Mouse (Mus musculus) neural tube, embryonic 11.5 days (tissue): ENCODE results near the gene Ficd. TPM values are rescaled to one million over a fixed set of nuclear protein-coding genes. Genes with fewer than 3 reads are reported as not detected.

Experiments used
- ATAC-seq: fragments of 200-750 bp; cut with Nextera tagmentation; 2 replicates; pipeline ENCODE4 v1.8.0; 2017; ENCODE audit warnings: moderate number of reproducible peaks, mild to moderate bottlenecking, moderate TSS enrichment, moderate library complexity; ENCODE audit not compliant: insufficient read depth, low FRiP score, low TSS enrichment
- DNase-seq: peaks from one replicate; pipeline ENCODE4 v3.0.0-alpha.2; 2015; ENCODE audit warnings: low spot score
- H3K27ac ChIP-seq: fragments of 300-500 bp; sonication (generic); 2 replicates; pipeline ENCODE4 v1.5.1; 2014; ENCODE audit warnings: low read depth, mild to moderate bottlenecking, low read length
- H3K27me3 ChIP-seq: fragments of 300-500 bp; sonication (generic); 2 replicates; pipeline ENCODE4 v1.6.1; 2014; ENCODE audit warnings: mild to moderate bottlenecking, low read length, mixed read lengths; ENCODE audit not compliant: control insufficient read depth, insufficient read depth
- H3K36me3 ChIP-seq: fragments of 300-500 bp; sonication (generic); 2 replicates; pipeline ENCODE4 v1.6.1; 2014; ENCODE audit warnings: mild to moderate bottlenecking, low read length, moderate library complexity, mixed read lengths; ENCODE audit not compliant: control insufficient read depth, insufficient read depth
- H3K4me1 ChIP-seq: fragments of 300-500 bp; sonication (generic); 2 replicates; pipeline ENCODE4 v1.6.1; 2014; ENCODE audit warnings: low read length, mixed read lengths; ENCODE audit not compliant: control insufficient read depth, insufficient read depth
- H3K4me2 ChIP-seq: fragments of 300-500 bp; sonication (generic); 2 replicates; pipeline ENCODE4 v1.6.1; 2014; ENCODE audit warnings: low read depth, mild to moderate bottlenecking, moderate library complexity
- H3K4me3 ChIP-seq: fragments of 300-500 bp; sonication (generic); 2 replicates; pipeline ENCODE4 v1.5.1; 2014; ENCODE audit warnings: low read depth, low read length
- H3K9ac ChIP-seq: fragments of 300-500 bp; sonication (generic); 2 replicates; pipeline ENCODE4 v1.6.1; 2014; ENCODE audit warnings: mild to moderate bottlenecking, low read length
- H3K9me3 ChIP-seq: fragments of 300-500 bp; sonication (generic); 2 replicates; pipeline ENCODE4 v1.6.1; 2016; ENCODE audit warnings: low read length; ENCODE audit not compliant: control insufficient read depth
- WGBS: fragments of 180-500 bp; shearing (Covaris S2); extraction: QIAGEN DNeasy Blood & Tissue Kit; methylation state at CpG from one replicate; pipeline ENCODE4 v1.1.7; 2014; 5-methylcytosine and 5-hydroxymethylcytosine counted together
- polyA plus RNA-seq: library from polyadenylated mRNA; unstranded; fragments of >200 nt; fragmentation: Nextera tagmentation; extraction: Ambion mirVana; gene quantifications from 2 replicates; pipeline ENCODE4 v1.2.1, GENCODE M21; 2014

Ficd gene
- polyA plus RNA-seq, 1 experiment from 2014 or later, result 4.7 TPM

- 5% methylated on average over 10 of the region's 10 CpGs for WGBS
- ATAC-seq, result 0 out of 2 replicates have a peak, but pooled peaks have one; percentile 13
Observed at GRCm38 (mm10) chr5:113736113-113736502, 505 bp downstream of the Ficd start.

GRCm38 (mm10) chr5:113736522-113737164 lies 1.0 kb downstream of the Ficd start:
- Histone ChIP-seq H3K4me3 (peak overlapping the region; percentile 60), H3K36me3 (peaks cover 9% of the 10 kb centered on the region), H3K4me2 (peak overlapping the region; percentile 78), H3K4me1 (peaks cover 12% of the 10 kb centered on the region; the same call in 1 of the 2 replicates), H3K27me3 (no peaks in the 10 kb centered on the region), H3K9me3 (no peaks in the 10 kb centered on the region), H3K9ac (peak overlapping the region; percentile 78), H3K27ac (no peak overlapping the region)
- ATAC-seq (no peak), DNase-seq (no peak)
- 45% methylated on average over 15 of the region's 15 CpGs for WGBS

More at GRCm38 (mm10) chr5:113736113-113736502, 505 bp downstream of the Ficd start:
- no peaks in the 10 kb centered on the region for H3K9me3 ChIP-seq
- H3K4me2 ChIP-seq, result peak overlapping the region; percentile 78
- peak overlapping the region; percentile 60 for H3K4me3 ChIP-seq
- peaks cover 8% of the 10 kb centered on the region for H3K36me3 ChIP-seq
- peak overlapping the region; percentile 78 for H3K9ac ChIP-seq
- peak overlapping the region; percentile 94 for H3K27ac ChIP-seq
- H3K4me1 ChIP-seq, result peaks cover 12% of the 10 kb centered on the region; the same call in 1 of the 2 replicates
- H3K27me3 ChIP-seq, result no peaks in the 10 kb centered on the region
- no peak for DNase-seq

- Histone ChIP-seq H3K27ac (no peak overlapping the region), H3K4me2 (no peak overlapping the region), H3K9me3 (no peaks in the 10 kb centered on the region), H3K27me3 (no peaks in the 10 kb centered on the region), H3K9ac (no peak overlapping the region; the same call in 1 of the 2 replicates), H3K4me3 (no peak overlapping the region), H3K36me3 (peaks cover 17% of the 10 kb centered on the region), H3K4me1 (peaks cover 12% of the 10 kb centered on the region; the same call in 1 of the 2 replicates)
- 89% methylated on average over 11 of the region's 11 CpGs for WGBS
- DNase-seq (no peak), ATAC-seq (no peak)
Observed at GRCm38 (mm10) chr5:113737607-113738237, 2.1 kb downstream of the Ficd start.

- no peak overlapping the region for H3K27ac ChIP-seq
- H3K4me1 ChIP-seq, result no peaks in the 10 kb centered on the region
- no peak overlapping the region for H3K4me3 ChIP-seq
- WGBS, result 93% methylated on average over 5 of the region's 5 CpGs
- ATAC-seq (no peak), DNase-seq (no peak)
- no peaks in the 10 kb centered on the region for H3K27me3 ChIP-seq
- peaks cover 66% of the 10 kb centered on the region for H3K36me3 ChIP-seq
- H3K9me3 ChIP-seq, result no peaks in the 10 kb centered on the region
- no peak overlapping the region for H3K4me2 ChIP-seq
- H3K9ac ChIP-seq, result no peak overlapping the region
Observed at GRCm38 (mm10) chr5:113747629-113748028, 12.0 kb downstream of the Ficd start.

GRCm38 (mm10) chr5:113748556-113749331 lies 13.1 kb downstream of the Ficd start:
- no peaks in the 10 kb centered on the region for H3K27me3 ChIP-seq
- H3K4me3 ChIP-seq, result no peak overlapping the region
- no peaks in the 10 kb centered on the region for H3K4me1 ChIP-seq
- H3K9ac ChIP-seq, result no peak overlapping the region
- ATAC-seq (no peak), DNase-seq (no peak)
- no peak overlapping the region for H3K4me2 ChIP-seq
- no peaks in the 10 kb centered on the region for H3K9me3 ChIP-seq
- 95% methylated on average over 13 of the region's 13 CpGs for WGBS
- peaks cover 67% of the 10 kb centered on the region for H3K36me3 ChIP-seq
- no peak overlapping the region for H3K27ac ChIP-seq

- peaks cover 59% of the 10 kb centered on the region for H3K36me3 ChIP-seq
- no peaks in the 10 kb centered on the region for H3K9me3 ChIP-seq
- no peak overlapping the region for H3K4me2 ChIP-seq
- no peaks in the 10 kb centered on the region for H3K27me3 ChIP-seq
- no peak overlapping the region for H3K27ac ChIP-seq
- no peak overlapping the region for H3K4me3 ChIP-seq
- DNase-seq, result no peak
- ATAC-seq, result no peak
- no peaks in the 10 kb centered on the region for H3K4me1 ChIP-seq
- H3K9ac ChIP-seq, result no peak overlapping the region
- 89% methylated on average over 9 of the region's 9 CpGs for WGBS
Observed at GRCm38 (mm10) chr5:113751521-113752157, 16.0 kb downstream of the Ficd start.

GRCm38 (mm10) chr5:113755347-113756030 lies 19.9 kb downstream of the Ficd start:
- ATAC-seq, result no peak
- Histone ChIP-seq H3K4me3 (no peak overlapping the region), H3K4me2 (no peak overlapping the region), H3K36me3 (peaks cover 51% of the 10 kb centered on the region), H3K27me3 (no peaks in the 10 kb centered on the region), H3K9me3 (no peaks in the 10 kb centered on the region), H3K9ac (no peak overlapping the region), H3K27ac (no peak overlapping the region), H3K4me1 (no peaks in the 10 kb centered on the region)
- DNase-seq, result no peak
- WGBS, result 92% methylated on average over 15 of the region's 15 CpGs

- 92% methylated on average over 2 of the region's 2 CpGs for WGBS
- Histone ChIP-seq H3K4me3 (no peak overlapping the region), H3K36me3 (peaks cover 34% of the 10 kb centered on the region), H3K27ac (no peak overlapping the region), H3K9me3 (no peaks in the 10 kb centered on the region), H3K4me1 (no peaks in the 10 kb centered on the region), H3K9ac (no peak overlapping the region), H3K27me3 (no peaks in the 10 kb centered on the region), H3K4me2 (no peak overlapping the region)
- DNase-seq (no peak), ATAC-seq (no peak)
Observed at GRCm38 (mm10) chr5:113761585-113761984, 26.0 kb downstream of the Ficd start.
